Mouse (Mus musculus) c-Kit-positive CD71-negative TER-119-negative erythroid progenitor cells, embryonic 14.5 days (primary cell): ENCODE measurements around the gene Nab2.
"Not testable (repeated sequence)": the region's sequence is repeated elsewhere in the genome, so short reads cannot be mapped to it uniquely, and the experiment has no call there.

Source experiments
- DNase-seq: peaks from one replicate; pipeline ENCODE4 v3.0.0-alpha.2; 2013; ENCODE audit warnings: low read depth

The Nab2 gene

DNA sequence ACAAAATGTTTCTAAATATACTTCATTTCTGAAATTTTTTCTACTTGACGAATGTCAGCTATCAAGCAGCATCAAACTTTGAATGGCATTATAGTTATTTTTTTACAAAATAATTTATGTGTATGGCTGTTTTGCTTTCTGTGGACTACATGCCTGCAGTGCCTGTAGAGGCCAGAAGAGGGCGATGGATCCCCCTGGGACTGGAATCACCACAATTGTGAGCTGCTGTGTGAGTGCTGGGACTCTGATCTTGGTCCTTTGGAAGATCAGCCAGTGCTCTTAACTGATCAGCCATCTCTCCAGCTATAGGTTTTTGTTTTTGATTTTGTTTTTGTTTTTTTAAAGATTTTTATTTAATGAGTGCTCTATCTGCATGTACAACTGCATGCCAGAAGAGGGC, 2.9 kb upstream of the Nab2 start:
- no peak for DNase-seq

GRCm38 (mm10) chr10:127670185-127670584, 1.8 kb upstream of the Nab2 start:
- no peak for DNase-seq

DNA sequence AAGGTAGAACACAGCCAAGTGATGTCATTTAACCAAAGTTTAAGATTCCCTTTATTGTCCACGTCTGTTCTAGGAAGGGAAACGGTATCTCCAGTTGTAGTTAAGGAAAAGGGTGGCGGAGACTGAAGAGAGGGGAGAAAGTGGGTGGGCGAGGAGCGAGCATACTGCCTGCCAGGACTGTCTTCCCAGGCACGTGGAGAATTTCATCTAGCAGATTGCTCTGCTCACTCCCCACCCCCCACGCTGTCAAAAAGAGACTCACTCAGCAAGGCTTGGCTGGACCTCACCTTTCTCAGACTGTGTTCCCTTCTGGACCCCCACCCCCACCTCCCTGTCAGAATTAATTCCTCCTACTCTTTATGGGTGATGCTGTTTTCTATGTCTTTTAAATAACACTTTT, 802 bp upstream of the Nab2 start:
- DNase-seq = no peak

DNA sequence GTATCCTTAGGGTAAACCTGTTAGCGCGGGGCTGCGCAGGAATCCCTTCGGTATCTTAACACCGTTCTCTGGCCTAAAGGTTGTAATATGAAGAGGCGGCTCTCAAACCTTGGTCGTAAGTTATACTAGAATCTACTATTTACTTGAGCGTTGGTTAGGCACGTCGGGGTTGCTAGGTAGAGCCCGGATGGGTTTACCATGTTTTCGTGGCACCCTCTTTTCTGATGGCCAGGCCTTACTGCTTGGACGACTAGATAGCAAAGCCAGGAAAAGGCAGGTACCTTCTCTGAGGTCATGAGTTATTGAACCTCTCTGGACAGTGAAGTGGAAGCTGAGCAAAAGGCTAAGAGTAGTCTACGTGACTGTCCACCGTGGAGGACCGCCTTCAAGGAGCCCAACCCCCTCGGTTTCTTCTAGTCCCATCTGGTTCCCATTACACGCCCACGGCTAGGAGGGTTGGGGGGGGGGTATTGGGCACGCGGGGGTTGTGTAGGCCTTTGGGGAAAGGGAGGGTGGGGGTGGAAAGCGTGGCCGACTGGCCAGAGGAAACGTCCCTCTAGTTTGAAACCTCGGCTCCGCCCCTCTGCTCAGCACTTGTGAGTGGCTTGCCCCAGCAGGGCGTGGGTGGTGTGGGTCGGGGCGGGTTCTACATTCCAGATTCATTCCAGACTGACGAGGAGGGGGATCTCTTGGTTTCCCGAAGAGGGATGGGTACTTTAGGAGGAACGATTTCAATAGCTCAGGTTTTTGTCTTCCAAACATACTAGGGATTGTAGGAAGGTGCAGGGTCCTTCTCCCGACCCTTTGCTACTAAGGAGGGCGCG, 887 bp downstream of the Nab2 start:
- DNase-seq = no peak

DNA sequence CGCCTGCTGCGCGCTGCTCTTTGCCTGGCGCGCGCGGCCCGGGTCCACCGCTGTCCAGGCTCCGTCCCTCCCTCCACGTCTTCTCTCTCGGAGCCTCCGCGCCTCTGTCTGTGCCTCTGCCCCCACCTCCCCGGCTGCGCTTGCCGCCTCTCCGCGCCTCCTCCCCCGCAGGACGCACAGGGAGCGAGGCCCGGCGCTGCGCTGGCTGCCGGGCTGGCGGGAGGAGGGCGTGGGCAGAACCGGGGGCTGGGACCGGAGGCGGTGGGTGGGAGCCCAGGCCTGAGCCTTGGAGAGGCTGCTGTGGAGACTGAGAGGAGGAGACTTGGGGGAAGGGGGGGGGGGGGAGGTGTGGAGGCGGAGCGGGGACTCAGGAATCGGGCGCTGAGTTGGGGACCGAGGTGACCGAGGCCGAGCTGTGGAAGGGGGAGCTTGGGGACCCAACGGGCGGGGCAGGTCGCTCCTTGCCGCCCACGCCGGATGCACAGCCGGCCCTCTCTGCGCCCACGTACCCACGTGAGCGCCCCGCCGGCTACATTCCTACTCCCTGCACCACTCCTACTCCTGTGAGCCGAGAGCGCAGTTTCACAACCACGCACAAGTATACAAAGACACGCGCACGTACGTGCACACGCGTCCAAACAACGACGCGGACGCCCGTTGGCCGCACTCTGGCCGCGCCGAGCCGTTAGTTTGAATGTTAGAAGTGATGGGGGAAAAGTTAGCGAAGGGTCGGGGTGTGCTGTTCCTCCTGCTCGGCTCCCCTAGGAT, 1.7 kb downstream of the Nab2 start, which contains the start of gene Nemp1:
TSS of gene Nemp1 (plus strand) at position 401 of the 768 bp plus-strand sequence.
- no peak for DNase-seq

- no peak for DNase-seq
Measured at GRCm38 (mm10) chr10:127665366-127666181, 2.8 kb downstream of the Nab2 start.

DNA sequence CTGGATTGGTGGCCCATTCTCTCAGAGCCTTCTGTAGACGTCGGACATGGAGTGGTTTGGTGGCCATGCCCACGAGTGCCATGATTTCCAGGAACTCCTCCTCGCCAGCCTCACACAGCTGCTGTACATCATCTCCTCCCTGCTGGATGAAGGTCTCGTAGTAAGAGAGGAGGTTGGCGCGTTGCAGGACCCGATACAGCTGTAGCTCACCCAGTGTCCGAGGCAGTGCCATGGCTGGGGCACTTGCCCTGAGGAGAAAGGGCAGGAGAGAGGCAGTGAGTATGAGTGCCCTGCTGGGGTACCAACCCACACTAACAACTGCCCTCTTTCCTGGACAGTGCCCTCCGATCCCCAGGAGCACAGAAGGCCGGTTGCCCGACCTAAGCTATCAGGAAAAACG, 3.5 kb downstream of the Nab2 start:
- DNase-seq = no peak

DNA sequence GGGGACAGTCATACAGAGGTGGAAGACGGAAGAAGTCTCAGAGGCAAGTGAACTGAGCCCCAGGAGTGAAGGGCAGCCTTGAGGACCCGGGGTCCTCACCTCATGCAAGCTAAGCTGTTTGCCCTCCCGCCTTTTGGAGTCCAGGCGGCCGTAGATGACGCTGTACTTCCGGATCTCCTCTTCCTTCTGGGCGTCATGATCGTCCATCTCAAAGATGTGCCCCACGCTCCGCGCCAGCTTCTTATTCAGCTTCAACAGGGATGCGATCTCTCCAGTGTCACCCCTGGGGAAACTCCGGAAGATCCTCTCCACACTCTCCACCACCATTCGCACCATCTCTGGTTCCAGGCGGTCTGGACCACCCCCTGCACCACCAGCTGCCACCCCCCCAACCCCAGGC, 4.2 kb downstream of the Nab2 start:
- no peak for DNase-seq

DNA sequence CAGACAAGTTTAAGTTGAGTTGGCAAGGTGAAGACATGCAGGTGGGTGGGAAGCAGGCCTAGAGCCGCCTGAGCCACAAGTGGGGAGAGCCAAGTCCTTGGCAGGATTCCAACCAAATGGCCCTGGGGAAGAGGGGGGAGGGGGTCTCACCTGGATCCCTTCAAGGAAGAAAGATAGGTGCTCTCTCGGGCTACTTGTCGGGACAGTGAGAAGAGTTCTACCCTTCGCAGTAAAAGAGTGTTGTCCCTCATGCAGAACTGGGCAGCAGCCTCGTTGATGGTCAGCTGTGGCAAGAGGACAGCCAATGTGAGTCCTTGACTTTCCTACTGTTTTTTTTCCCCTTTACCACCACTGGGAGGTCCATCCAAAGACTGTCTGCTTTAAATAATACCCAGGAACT, 4.8 kb downstream of the Nab2 start:
- DNase-seq = no peak

- DNase-seq = no peak
Measured at GRCm38 (mm10) chr10:127662666-127663253, 5.6 kb downstream of the Nab2 start.

DNA sequence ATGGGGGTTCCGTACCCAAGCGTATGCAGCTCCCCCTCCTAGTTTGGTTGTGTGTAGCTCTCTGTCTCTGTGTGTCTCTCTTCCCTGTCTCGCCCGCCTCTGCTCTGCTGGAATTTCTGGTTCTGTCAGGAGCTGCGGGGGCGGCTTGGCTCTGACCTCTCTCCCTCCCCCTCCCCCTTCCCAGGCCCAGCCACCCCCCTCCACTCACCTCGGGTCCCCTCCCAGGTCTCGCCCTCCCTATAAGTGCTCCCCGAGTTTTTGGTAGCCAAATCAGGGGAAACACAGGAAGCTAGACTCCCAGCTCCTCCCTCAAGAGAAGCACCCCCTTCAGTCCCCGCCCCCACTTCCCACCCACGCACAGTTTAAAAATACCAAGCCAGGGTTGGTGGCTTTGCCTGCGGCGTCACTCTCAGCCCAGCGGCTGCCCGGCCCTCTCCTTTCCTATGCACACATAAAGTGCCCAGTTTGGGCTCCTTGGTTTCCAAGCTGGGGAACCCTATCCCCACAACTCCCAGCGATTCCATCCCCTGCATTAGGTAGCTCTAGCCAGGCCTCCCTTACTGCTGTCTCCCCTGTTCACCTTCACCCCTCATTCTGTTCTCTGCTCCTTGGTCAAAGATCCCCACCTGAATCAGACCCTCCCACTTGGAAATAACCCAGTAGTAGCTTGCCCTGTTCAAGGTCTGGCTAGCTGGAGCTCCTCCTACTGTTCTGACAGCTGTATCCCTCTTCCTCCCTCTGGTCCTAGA, 6.3 kb downstream of the Nab2 start:
- DNase-seq = no peak

- no peak for DNase-seq
Measured at GRCm38 (mm10) chr10:127661291-127661914, 7.0 kb downstream of the Nab2 start.

GRCm38 (mm10) chr10:127659551-127659950, 8.8 kb downstream of the Nab2 start:
- no peak for DNase-seq

GRCm38 (mm10) chr10:127658076-127658475, 10.3 kb downstream of the Nab2 start:
- DNase-seq = no peak

GRCm38 (mm10) chr10:127657617-127658016, 10.8 kb downstream of the Nab2 start:
- DNase-seq = not testable (repeated sequence)

DNA sequence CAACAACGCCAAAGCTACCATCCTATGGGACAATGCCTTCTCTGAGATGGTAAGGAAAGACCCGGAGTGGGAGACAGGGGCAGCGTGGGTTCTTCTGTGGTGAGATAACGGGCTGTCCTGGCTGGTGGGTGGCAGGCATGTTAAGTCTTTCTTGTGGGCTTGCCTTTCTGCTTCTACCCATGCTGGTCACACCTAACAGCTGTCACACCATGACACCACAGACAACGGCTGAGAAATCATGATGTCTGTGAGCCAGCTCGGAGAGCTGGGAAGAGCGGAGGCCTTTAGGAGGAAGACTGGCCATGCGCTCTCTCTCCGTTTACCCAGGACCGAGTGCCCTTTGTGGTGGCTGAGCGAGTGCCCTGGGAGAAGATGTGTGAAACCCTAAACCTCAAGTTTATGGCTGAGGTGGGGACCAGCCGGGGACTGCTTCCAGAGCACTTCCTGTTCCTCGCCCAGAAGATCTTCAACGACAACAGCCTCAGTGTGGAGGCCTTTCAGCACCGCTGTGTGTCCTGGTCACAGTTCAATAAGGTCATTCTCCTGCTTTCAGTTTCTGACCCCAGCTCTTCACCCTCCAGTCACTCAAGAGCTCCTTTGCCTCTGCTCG, 13.3 kb downstream of the Nab2 start:
- no peak for DNase-seq

GRCm38 (mm10) chr10:127652906-127653638, 15.3 kb downstream of the Nab2 start:
- DNase-seq = no peak

DNA sequence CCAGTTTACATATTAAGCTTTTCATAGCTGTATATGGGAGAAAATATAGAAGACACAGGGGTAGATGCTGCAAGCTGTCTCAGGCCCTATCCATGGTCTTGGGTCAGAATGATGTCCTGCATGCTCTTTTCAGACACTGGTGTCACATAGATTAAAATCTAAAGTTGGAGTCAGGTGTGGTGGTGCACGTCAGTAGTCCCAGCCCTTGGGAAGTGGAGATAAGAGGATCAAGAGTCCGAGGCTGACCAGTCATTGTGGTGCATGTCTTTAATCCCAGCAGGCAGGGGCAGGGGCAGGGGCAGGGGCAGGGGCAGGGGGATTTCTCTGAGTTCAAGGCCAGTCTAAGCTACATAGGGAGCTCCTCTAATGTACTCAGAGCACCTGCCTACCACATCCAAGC, 22.6 kb downstream of the Nab2 start:
- DNase-seq = no peak

DNA sequence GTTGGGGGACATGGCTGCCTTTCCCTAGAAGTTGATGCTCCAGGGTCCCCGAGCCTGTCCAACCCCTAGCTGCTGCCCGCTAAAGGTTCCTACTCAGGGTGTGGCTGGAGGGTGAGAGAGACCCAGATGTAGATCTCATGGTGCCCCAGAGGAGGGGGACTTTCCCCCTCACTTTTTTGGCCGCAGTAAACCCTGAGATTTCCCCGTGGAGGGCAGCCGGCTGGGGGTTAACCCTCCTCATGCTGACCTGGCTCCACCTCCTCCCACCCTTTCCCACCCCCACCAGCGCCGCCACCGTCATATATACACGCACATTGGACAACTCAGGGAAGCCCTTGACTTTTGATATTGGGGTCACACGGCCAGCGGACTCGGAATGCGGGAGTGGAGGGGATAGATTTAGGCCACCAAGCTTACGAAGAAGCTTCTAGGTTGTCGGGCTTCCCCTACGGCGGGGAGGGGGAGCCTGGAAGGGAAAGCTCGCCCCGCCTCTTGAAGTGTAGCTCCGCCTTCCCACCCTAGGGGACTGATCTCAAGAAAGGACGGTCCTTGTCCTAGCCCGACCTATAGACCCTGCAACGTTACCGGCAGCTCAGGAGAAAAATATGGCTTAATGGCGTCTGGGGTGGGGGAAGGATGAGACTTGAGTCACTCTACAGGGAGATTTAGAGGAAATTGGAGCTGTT, 24.7 kb downstream of the Nab2 start:
- peak; percentile 75 for DNase-seq
